Mouse (Mus musculus) embryonic fibroblast, embryonic 13.5 days (primary cell): Measurements from ENCODE around the gene Parp11. TPM values are rescaled to one million over a fixed set of nuclear protein-coding genes. Genes with fewer than 3 reads are reported as not detected.

Source experiments
- H3K27ac ChIP-seq: 2 replicates; pipeline ENCODE4 v1.5.1; 2012; ENCODE audit warnings: low read length, control low read depth, inconsistent platforms; ENCODE audit not compliant: insufficient read depth
- H3K4me1 ChIP-seq: 2 replicates; pipeline ENCODE4 v1.6.1; 2011; ENCODE audit warnings: low read length; ENCODE audit not compliant: control insufficient read depth, insufficient read depth
- H3K4me3 ChIP-seq: 2 replicates; pipeline ENCODE4 v1.5.1; 2011; ENCODE audit warnings: mild to moderate bottlenecking, control low read depth, low read length; ENCODE audit not compliant: insufficient read depth
- CTCF ChIP-seq: IDR thresholded peaks from 2 replicates; pipeline ENCODE4 v1.5.1; 2011; ENCODE audit warnings: mild to moderate bottlenecking, control low read depth, low read length, moderate library complexity, borderline replicate concordance; ENCODE audit not compliant: insufficient read depth
- POLR2A ChIP-seq: IDR thresholded peaks from 2 replicates; pipeline ENCODE4 v1.6.1; 2011; ENCODE audit warnings: low read depth, mild to moderate bottlenecking, control low read depth, low read length, moderate library complexity
- polyA plus RNA-seq: library from polyadenylated mRNA; stranded (reverse); fragments of >200 nt; gene quantifications from 2 replicates; pipeline ENCODE4 v1.2.4, GENCODE M21; 2011; ENCODE audit warnings: low read depth; ENCODE audit not compliant: missing spikeins, insufficient read length

The Parp11 gene
- polyA plus RNA-seq, 1 experiment: 25.7 TPM

DNA sequence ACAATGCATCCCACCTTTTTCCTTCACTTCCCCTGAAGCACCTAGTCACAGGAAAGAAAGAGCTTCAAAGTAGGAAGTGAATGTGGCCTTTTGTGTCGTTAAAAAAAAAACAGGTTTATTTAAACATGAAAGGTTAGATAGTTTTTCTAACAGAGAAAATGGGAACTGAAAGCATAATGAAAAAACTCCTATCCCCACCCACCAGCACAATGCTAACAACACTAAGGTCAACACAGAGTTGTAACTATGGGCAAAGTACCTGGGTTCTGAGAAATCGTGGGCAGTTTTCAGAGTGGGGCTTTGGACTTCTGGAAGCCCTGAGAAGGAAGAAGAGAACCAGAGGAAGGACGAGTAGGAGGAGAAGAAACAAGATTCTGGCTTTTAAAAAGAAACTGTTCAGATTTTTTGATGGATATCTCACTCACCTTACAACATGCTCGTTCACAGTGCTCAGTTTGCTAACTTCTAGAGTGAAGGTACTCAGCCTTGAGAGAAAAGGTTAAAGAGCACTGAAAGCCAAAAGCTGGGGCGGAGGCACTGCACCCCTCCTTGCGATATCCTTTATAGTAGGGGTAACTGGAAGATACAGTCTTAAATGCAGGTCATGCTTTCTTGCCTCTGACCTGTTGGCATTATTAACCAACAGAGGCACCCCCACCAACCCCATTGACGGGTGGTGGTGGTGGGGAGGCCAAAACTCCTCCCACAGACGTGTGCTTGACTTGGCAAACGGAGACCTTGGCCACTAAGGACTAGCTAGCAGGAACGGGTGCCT, 1.2 kb downstream of the Parp11 start:
- Histone ChIP-seq H3K4me3 (no peak overlapping the region), H3K4me1 (no peaks in the 10 kb centered on the region), H3K27ac (no peak overlapping the region)
- TF ChIP-seq CTCF: no peak
- TF ChIP-seq POLR2A: no peak

DNA sequence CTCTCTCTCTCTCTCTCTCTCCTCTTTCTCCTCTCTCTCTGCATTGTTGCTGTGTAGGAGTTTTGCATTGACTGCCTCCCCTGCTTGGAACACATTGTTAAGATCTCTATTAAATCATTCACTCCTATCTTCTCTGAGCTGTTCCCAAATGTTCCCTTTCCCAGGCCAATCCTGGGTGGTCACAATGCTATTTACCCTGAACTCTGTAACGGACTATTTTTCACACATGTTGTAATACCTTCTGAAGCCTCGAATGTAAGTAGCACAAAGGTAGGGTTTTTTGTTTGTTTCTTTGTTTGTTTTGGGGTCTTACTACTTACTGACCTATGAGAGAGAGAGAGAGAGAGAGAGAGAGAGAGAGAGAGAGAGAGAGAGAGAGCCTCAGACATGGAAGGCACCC, 2.2 kb downstream of the Parp11 start:
- TF ChIP-seq POLR2A (no peak), CTCF (no peak)
- H3K27ac ChIP-seq: no peak overlapping the region
- no peaks in the 10 kb centered on the region for H3K4me1 ChIP-seq
- no peak overlapping the region for H3K4me3 ChIP-seq

DNA sequence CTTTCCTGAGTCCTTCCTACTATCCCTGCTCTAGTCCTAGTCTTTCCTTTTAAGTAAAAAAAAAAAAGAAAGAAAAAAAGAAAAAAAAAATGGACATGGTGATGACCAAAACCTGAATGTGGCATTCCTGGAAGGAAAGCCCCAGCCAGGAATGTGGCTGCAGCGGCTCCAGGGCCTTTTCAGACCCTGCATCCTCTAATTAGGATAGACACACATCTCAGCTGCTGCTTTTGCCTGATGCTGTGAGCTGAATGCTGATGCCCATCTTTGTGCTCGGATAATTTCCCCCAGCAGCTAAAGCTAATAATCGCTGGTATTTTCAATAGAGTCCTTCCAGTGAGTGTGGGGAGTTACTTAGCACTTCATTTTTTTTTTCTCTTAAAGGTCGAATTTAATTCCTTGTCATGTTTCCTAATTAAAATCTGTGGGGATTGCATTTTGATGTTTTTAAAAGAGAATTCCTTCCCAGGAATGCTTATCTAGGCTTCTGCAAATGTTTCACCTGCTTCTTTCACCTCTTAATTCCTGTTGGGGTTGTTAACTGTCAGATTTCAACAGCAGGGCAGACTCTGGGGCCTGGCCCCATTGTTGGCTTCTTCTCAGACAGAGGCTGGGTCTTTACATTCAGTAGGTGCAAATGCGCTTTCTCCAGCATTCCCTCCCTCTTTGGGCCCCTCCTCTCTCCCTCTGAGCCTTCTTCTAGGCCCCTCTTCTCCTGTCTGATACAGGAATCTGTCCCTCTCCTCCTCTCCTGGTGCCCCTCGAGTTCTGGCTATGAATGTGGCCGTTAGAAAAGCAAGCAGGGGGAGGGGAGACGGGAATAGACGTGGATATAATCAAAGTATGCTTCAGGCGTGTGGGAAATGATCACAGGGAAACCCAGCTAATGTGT, 3.1 kb downstream of the Parp11 start:
- no peak overlapping the region for H3K4me3 ChIP-seq
- H3K4me1 ChIP-seq: no peaks in the 10 kb centered on the region
- TF ChIP-seq POLR2A (no peak), CTCF (no peak)
- no peak overlapping the region for H3K27ac ChIP-seq

DNA sequence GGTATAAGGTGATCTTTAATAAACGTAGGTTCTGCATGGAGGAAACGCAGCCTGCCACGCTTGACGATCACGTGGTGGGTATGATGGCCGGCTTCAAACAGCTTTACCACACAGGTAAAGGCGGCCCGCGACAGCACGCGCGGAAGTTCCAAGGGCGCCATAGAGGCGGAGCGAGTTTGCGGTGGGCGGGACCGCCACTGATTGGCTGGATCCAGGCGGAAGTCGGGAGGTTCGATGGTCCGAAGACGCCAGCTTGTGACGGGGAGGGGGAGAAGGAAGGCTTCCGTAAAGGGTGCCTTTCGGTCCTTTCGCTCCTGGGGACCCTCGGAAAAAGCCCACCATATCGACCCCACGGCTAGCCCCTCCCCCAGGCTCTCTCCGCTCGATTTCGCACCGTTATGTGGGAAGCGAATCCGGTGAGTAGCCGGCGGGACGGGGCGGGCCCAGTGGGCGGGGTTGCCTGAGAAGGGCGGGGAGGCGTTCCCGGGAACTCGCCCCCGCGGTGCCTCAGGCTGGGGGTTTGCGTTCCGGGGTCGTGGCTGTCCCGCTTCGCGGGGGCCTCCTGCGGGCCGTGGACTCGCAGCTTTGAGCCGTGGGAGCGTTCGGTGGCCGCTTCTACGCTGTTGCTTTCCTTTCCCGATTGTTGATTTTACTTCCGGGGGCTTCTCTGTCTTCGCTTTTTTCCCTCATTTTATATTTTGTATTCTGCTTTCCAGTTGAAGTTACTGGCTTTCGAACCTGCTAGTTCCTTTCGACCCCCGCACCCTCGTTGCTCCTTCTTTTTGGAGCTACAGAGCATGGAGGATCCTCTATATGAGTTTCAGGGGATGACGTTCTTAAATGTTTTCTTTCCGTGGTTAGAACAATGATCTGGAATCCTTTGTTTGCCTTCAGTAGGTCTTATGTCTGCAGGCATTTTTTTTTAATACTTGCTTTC, 7.0 kb downstream of the Parp11 start:
- H3K4me3 ChIP-seq: peak overlapping the region; percentile 59
- no peaks in the 10 kb centered on the region for H3K4me1 ChIP-seq
- peak overlapping the region; percentile 44 for H3K27ac ChIP-seq
- peak; percentile 78 for TF ChIP-seq POLR2A
- TF ChIP-seq CTCF: no peak

DNA sequence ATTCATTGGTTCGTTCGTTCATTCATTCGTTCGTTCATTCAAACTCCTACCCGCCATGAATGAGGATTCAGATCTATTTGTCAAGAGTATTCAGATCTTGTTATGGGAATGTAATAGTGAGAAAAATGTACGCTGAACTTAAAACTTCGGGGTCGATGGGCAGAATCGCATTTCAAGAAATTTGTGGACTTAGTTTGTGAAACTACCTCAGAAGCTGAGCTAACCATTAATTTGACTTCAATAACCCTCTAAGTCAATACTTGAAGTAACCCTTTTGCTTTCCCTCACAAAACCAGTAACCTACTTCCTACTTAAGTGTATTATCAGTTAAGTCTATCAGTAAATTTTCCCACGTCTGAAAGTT, 7.7 kb downstream of the Parp11 start:
- no peak overlapping the region for H3K27ac ChIP-seq

DNA sequence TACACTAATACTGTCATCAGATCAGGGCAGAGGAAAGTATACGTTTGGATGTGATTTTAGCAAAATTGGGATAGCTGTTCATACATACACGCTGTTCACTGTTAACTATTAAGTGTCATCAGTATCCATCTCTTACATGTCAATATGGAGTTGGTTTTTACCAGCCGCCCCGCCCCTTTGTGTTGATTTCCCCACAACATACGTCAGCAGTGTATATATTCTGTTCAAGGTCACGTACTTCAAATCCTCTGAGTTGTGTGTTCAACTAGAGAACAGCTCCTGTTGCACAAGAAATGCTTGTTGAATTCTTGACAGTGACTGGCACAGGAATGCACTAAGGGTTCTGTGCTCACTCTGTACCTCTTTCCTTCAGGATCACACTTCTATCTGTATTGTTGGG, 8.2 kb downstream of the Parp11 start:
- TF ChIP-seq CTCF (no peak), POLR2A (no peak)
- no peak overlapping the region for H3K4me3 ChIP-seq

More for the DNA sequence above, 7.7 kb downstream of the Parp11 start:
- TF ChIP-seq POLR2A (no peak), CTCF (no peak)
- peak overlapping the region; percentile 59 for H3K4me3 ChIP-seq
- H3K4me1 ChIP-seq: no peaks in the 10 kb centered on the region

DNA sequence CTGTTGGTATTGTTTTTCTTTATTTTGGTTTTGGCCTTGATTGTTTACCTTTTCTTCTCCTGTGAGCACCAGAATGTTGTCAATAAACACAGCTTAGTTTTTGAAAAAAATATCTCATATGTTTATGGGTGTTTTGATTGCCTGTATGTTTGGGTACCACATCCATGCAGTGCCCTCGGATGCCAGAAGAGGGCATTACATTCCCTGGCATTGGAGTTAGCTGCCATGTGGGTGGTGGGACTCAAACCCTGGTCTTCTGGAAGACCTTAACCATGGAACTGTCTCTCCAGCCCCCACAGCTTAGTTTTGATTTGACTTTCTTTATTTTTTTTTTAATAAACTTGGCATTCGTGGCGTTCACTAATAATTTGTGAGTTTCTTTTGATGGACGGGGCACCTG, 8.8 kb downstream of the Parp11 start:
- H3K27ac ChIP-seq: no peak overlapping the region
- no peak overlapping the region for H3K4me3 ChIP-seq
- H3K4me1 ChIP-seq: no peaks in the 10 kb centered on the region
- TF ChIP-seq CTCF: no peak; the same call in 1 of the 2 replicates
- TF ChIP-seq POLR2A: no peak

More for the DNA sequence above, 8.2 kb downstream of the Parp11 start:
- Histone ChIP-seq H3K27ac (no peak overlapping the region), H3K4me1 (no peaks in the 10 kb centered on the region)

DNA sequence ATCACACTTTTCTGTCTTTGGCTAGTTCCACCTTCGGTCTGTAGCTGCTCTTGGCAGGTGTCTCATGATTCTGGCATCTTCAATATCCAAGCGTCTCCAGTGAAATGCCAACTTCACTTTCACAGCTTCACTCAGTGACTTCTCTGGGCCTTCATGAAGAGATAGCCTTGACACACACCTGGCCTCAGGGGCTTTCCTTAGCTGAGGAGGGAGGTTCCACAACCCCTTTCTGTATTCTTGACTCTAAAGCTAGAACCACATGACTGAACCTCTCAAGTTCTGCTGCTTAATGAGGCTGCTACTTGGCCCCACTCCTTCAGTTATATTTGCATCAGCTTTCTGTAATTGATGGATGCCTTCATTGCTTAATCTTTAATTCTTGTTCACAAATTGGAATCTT, 10.1 kb downstream of the Parp11 start:
- TF ChIP-seq CTCF: no peak
- no peak for TF ChIP-seq POLR2A
- H3K27ac ChIP-seq: no peak overlapping the region
- H3K4me3 ChIP-seq: no peak overlapping the region
- H3K4me1 ChIP-seq: no peaks in the 10 kb centered on the region

DNA sequence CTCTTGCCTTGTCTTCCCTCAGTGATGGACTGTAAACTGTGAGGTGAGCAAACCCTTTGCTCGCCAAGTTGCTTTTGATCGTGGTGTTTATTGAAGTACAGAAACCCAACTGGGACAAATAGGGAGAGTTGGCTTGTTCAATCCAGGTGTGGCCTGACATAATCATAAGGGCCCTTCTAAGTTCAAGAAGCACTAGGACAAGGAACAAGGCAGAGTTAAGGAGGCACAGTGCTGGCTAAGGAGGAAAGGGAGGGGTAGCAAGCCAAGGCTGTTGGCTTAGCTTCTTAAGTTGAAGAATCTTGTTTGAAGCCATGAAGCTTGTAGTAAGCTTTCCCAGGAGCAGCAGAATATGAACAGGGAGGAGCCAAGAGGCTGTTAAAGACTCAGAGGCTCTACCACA, 13.1 kb downstream of the Parp11 start:
- no peak for TF ChIP-seq POLR2A
- no peak for TF ChIP-seq CTCF
- Histone ChIP-seq H3K4me1 (no peaks in the 10 kb centered on the region), H3K27ac (no peak overlapping the region), H3K4me3 (no peak overlapping the region)

DNA sequence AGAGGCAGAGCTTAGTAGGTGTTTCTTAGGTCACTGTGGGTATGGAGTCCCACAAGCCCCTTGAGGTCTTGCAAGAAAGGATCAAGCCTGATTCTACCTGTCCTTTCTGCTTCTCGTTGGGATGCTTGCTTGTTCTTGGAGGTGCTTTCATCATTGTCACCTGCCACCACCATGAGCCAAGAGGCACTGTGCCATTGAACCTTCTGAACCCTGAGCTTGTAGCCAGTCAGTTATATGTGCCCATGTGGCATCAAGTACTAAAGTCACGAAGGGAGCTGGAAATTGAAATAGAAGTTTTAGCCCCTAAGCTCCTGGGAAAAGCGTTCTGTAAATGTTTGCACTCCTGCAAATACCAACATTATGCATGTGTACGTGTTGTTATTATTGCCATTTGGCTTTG, 14.9 kb downstream of the Parp11 start:
- Histone ChIP-seq H3K27ac (no peak overlapping the region), H3K4me3 (no peak overlapping the region), H3K4me1 (no peaks in the 10 kb centered on the region)
- TF ChIP-seq CTCF (no peak), POLR2A (no peak)
